Mouse (Mus musculus): ENCODE measurements at regions not wholly inside any gene's neighbourhood (a gene's known extent, or its start where the extent isn't known, plus 50 kb on each side); places are given as distances from the start of the nearest gene placed in this dataset.

- no peak overlapping the region for H3K4me3 ChIP-seq
- no peaks in the 10 kb centered on the region for H3K27me3 ChIP-seq (ENCODE audit: control insufficient read depth, insufficient read depth, low read length)
- no peak overlapping the region for H3K27ac ChIP-seq
- intact Hi-C loops (cut with DNase I): no loop called here
- no peak for TF ChIP-seq EP300 (IDR thresholded peaks at IDR 0.05; ENCODE audit: insufficient read depth, low read depth, low read length)
- no peak for TF ChIP-seq CTCF (IDR thresholded peaks at IDR 0.05)
- no peak for TF ChIP-seq POLR2A (IDR thresholded peaks at IDR 0.05; ENCODE audit: insufficient read depth, low read depth, low read length)
- no peaks in the 10 kb centered on the region for H3K36me3 ChIP-seq (ENCODE audit: control insufficient read depth, insufficient read depth, low read length)
- H3K79me2 ChIP-seq (replicated peaks; ENCODE audit: control insufficient read depth, insufficient read depth, low read length): no peaks in the 10 kb centered on the region
- no peaks in the 10 kb centered on the region for H3K4me1 ChIP-seq (ENCODE audit: control insufficient read depth, insufficient read depth, low read length)
- WGBS: 64% methylated on average over 3 of the region's 3 CpGs
- H3K9ac ChIP-seq (ENCODE audit: low read depth, low read length): no peak overlapping the region
- DNase-seq: no peak
Observed at GRCm38 (mm10) chr4:34172000-34172399, 122.0 kb upstream of the Spaca1 start.

- intact Hi-C loops (cut with DNase I): no loop called here
- Histone ChIP-seq H3K9ac (ENCODE audit: low read depth, low read length) (no peak overlapping the region), H3K4me1 (ENCODE audit: control insufficient read depth, insufficient read depth, low read length) (no peaks in the 10 kb centered on the region), H3K4me3 (no peak overlapping the region), H3K27ac (no peak overlapping the region), H3K27me3 (ENCODE audit: control insufficient read depth, insufficient read depth, low read length) (no peaks in the 10 kb centered on the region), H3K36me3 (ENCODE audit: control insufficient read depth, insufficient read depth, low read length) (no peaks in the 10 kb centered on the region), H3K79me2 (replicated peaks; ENCODE audit: control insufficient read depth, insufficient read depth, low read length) (no peaks in the 10 kb centered on the region)
- TF ChIP-seq EP300 (IDR thresholded peaks at IDR 0.05; ENCODE audit: insufficient read depth, low read depth, low read length) (no peak), POLR2A (IDR thresholded peaks at IDR 0.05; ENCODE audit: insufficient read depth, low read depth, low read length) (no peak), CTCF (IDR thresholded peaks at IDR 0.05) (no peak)
- DNase-seq: no peak
- 83% methylated on average over 1 of the region's 1 CpGs for WGBS
Observed at GRCm38 (mm10) chr4:34177421-34177820, 127.4 kb upstream of the Spaca1 start.

- H3K27me3 ChIP-seq (ENCODE audit: control insufficient read depth, insufficient read depth, low read length): no peaks in the 10 kb centered on the region
- H3K79me2 ChIP-seq (replicated peaks; ENCODE audit: control insufficient read depth, insufficient read depth, low read length): no peaks in the 10 kb centered on the region
- no peak for TF ChIP-seq POLR2A (IDR thresholded peaks at IDR 0.05; ENCODE audit: insufficient read depth, low read depth, low read length)
- TF ChIP-seq CTCF (IDR thresholded peaks at IDR 0.05): no peak
- no peak for TF ChIP-seq EP300 (IDR thresholded peaks at IDR 0.05; ENCODE audit: insufficient read depth, low read depth, low read length)
- H3K36me3 ChIP-seq (ENCODE audit: control insufficient read depth, insufficient read depth, low read length): no peaks in the 10 kb centered on the region
- no peak overlapping the region for H3K9ac ChIP-seq (ENCODE audit: low read depth, low read length)
- WGBS: 83% methylated on average over 5 of the region's 5 CpGs
- intact Hi-C loops (cut with DNase I): no loop called here
- H3K4me1 ChIP-seq (ENCODE audit: control insufficient read depth, insufficient read depth, low read length): no peaks in the 10 kb centered on the region
- DNase-seq: no peak
- no peak overlapping the region for H3K4me3 ChIP-seq
- H3K27ac ChIP-seq: no peak overlapping the region
Observed at GRCm38 (mm10) chr4:34186522-34186921, 136.5 kb upstream of the Spaca1 start.

- intact Hi-C loops (cut with DNase I): no loop called here
- TF ChIP-seq EP300 (IDR thresholded peaks at IDR 0.05; ENCODE audit: insufficient read depth, low read depth, low read length): no peak
- TF ChIP-seq POLR2A (IDR thresholded peaks at IDR 0.05; ENCODE audit: insufficient read depth, low read depth, low read length): no peak
- no peak for TF ChIP-seq CTCF (IDR thresholded peaks at IDR 0.05)
- WGBS: 83% methylated on average over 10 of the region's 10 CpGs
- H3K9ac ChIP-seq (ENCODE audit: low read depth, low read length): no peak overlapping the region
- no peak for DNase-seq
- no peaks in the 10 kb centered on the region for H3K79me2 ChIP-seq (replicated peaks; ENCODE audit: control insufficient read depth, insufficient read depth, low read length)
- H3K4me3 ChIP-seq: no peak overlapping the region
- H3K4me1 ChIP-seq (ENCODE audit: control insufficient read depth, insufficient read depth, low read length): no peaks in the 10 kb centered on the region
- no peaks in the 10 kb centered on the region for H3K27me3 ChIP-seq (ENCODE audit: control insufficient read depth, insufficient read depth, low read length)
- no peaks in the 10 kb centered on the region for H3K36me3 ChIP-seq (ENCODE audit: control insufficient read depth, insufficient read depth, low read length)
- H3K27ac ChIP-seq: no peak overlapping the region
Observed at GRCm38 (mm10) chr4:34203193-34203848, 153.3 kb upstream of the Spaca1 start.

GRCm38 (mm10) chr4:34209179-34209896, 159.3 kb upstream of the Spaca1 start:
- Histone ChIP-seq H3K27me3 (ENCODE audit: control insufficient read depth, insufficient read depth, low read length) (no peaks in the 10 kb centered on the region), H3K79me2 (replicated peaks; ENCODE audit: control insufficient read depth, insufficient read depth, low read length) (no peaks in the 10 kb centered on the region), H3K4me1 (ENCODE audit: control insufficient read depth, insufficient read depth, low read length) (no peaks in the 10 kb centered on the region), H3K36me3 (ENCODE audit: control insufficient read depth, insufficient read depth, low read length) (no peaks in the 10 kb centered on the region), H3K4me3 (no peak overlapping the region), H3K27ac (no peak overlapping the region), H3K9ac (ENCODE audit: low read depth, low read length) (no peak overlapping the region)
- TF ChIP-seq CTCF (IDR thresholded peaks at IDR 0.05): no peak
- no peak for TF ChIP-seq EP300 (IDR thresholded peaks at IDR 0.05; ENCODE audit: insufficient read depth, low read depth, low read length)
- no peak for TF ChIP-seq POLR2A (IDR thresholded peaks at IDR 0.05; ENCODE audit: insufficient read depth, low read depth, low read length)
- intact Hi-C loops (cut with DNase I): no loop called here
- 56% methylated on average over 5 of the region's 5 CpGs for WGBS
- no peak for DNase-seq

- intact Hi-C loops (cut with DNase I): no loop called here
- Histone ChIP-seq H3K79me2 (replicated peaks; ENCODE audit: control insufficient read depth, insufficient read depth, low read length) (no peaks in the 10 kb centered on the region), H3K27me3 (ENCODE audit: control insufficient read depth, insufficient read depth, low read length) (no peaks in the 10 kb centered on the region), H3K27ac (no peak overlapping the region), H3K4me3 (no peak overlapping the region), H3K9ac (ENCODE audit: low read depth, low read length) (no peak overlapping the region), H3K4me1 (ENCODE audit: control insufficient read depth, insufficient read depth, low read length) (no peaks in the 10 kb centered on the region), H3K36me3 (ENCODE audit: control insufficient read depth, insufficient read depth, low read length) (no peaks in the 10 kb centered on the region)
- TF ChIP-seq EP300 (IDR thresholded peaks at IDR 0.05; ENCODE audit: insufficient read depth, low read depth, low read length) (no peak), POLR2A (IDR thresholded peaks at IDR 0.05; ENCODE audit: insufficient read depth, low read depth, low read length) (no peak), CTCF (IDR thresholded peaks at IDR 0.05) (no peak)
- no peak for DNase-seq
Observed at GRCm38 (mm10) chr4:34213731-34214130, 163.7 kb upstream of the Spaca1 start.

All from heart, adult 2 months (tissue).